Mouse (Mus musculus): ENCODE results near the gene Cntn1. TPM values are rescaled to one million over a fixed set of nuclear protein-coding genes. Genes with fewer than 3 reads are reported as not detected.
"Not testable (repeated sequence)": the region's sequence is repeated elsewhere in the genome, so short reads cannot be mapped to it uniquely, and the experiment has no call there.

Gene Cntn1
- total RNA-seq, 2 experiments from 2014 or later = 308 to 321 TPM

DNA sequence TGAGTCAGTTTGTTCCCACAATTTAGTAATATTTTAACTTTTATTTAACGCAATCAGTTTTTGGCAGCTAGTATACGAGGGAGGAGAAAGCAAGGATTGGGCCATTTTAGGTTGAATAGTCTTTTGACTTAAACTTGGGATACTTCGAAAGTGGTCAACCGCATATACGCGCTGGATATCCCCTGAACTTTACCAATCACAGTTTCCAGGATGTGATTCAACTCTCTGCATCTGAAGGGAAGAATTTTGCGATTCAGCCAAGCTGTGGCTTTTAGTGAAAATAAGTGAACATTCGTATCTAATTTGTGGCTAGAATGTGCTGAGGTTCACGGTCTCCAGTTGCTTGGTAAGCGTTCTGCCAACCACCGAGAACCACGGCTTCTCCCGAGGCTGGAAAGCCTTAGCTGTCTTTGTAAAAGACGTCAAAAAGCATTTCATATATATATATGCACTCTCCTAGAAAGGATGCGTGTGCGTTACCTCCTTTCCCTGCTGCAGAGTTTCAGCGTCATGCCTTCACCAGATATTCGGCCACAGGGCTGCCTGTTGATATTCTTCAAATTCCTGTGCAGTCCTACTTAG is 217.9 kb downstream of the Cntn1 start:
- no peak for DNase-seq

DNA sequence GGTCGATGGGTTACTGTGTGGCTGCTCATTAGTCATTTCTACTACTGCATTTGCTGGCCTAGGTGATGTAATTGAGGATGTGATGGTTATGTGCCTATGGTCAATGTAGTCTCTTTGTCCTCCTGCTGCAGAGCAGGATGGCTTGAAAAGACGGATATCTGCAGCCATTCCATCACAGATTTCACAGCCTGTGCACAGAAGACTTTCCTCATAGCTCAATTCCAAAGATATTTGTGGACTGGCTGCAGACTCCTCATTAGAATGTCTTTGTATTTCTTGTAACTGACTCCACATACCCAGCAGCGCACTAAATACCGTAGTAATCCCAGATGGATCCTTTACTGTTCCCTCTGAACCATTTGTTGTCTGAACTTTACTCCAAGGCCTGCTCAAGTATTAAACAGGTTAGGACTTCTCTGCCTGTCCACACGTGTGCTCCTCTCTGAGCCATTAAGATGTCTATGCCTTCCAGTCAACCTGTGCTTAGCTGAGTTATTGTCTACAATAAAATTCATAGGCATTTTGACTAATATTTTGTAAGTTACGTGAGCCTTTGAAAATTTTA is 220.9 kb downstream of the Cntn1 start:
- DNase-seq = no peak

DNA sequence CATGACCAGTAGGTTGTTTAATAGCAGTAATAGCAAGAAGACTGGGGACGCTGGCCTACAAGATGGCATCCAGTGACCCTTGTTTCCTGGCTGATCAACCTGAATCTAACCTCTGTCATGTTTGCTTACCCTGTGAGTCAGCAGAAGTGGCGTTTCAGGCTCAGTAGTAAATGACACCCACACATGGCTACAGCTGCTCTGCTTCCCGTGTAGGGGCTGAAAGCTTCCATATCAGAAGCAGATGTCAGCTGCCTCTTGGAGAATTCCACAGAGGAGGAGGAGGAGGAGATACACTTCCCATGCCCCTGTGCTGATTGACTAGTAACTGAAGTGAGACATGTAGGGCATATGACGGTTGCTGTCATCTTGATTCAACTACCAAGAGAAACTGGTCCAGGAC is 225.9 kb downstream of the Cntn1 start:
- peak in 1 of 2 experiments; percentile 12 for DNase-seq

DNA sequence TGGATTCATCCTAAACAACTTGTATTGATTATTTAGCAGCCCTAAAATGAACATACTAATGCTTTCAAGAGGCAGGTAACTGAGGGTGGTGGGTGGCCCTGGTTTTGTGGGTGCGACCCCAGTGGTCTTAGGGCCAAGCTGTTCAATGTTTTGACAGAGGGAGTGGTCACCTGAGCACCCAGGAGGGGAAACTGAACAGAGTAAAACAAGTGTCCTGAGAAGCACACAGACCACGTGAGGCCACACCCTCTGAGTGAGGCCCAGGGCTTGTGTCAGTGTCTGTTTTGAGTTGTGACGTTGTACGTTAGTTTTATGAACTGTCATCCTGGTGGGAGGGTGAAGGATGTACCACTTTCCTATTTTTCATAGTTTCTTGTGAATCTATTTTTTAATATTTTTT is 227.0 kb downstream of the Cntn1 start:
- DNase-seq = no peak

DNA sequence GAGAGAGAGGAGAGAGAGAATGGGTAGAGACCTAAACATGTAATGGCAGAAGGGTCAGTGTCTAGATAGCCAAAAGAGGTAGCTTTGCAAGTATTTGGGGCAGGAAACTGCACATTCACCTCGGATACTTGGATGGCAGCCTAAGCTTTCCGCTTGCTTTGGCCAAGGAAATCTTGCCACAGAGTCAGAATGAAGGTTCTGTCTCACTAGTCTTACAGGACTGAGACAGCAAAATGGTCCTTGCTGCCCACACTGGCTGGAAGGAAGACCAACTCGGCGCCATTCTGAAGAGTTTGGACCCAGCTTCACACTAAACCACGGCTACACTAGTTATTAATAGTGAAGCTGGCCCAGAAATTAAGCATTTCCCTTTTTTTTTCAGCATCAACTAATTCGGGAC is 230.0 kb downstream of the Cntn1 start:
- DNase-seq = no peak

DNA sequence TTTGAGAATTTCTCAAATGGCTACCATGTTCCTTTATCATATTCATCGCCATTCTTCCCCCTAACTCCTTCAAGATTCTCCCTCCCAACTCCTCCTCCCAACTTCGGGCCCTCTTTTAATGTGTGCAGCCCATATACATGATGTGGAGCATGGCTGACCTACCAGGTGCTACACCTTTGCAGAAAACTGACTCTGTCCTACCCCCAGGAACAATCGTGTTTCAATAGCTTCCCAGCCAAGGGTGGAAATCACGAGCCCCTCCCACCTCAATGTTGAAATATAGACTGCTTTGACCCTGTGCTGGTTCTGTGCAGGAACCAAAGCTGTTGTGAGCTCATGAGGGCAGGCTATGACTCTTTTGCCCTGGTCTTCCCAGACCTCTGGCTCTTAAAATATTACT is 236.7 kb downstream of the Cntn1 start:
- DNase-seq = no peak

DNA sequence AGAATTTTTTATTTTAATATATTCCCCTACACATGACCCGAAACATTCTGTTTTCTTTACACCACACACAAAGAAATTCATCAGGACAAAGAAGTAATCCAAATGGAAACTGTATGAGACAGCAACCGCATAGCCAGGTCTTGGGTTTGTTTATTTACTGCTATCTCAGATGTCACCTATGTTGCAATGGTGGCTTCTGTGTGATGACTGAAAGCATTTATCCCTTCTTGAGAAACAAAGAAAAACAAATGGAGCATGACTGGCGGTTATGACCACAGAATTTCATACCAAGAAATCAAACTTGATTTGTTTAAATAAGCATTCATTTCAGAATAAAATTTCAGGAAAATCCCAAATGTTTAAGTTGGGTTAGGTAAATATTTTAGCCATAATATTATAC is 245.5 kb downstream of the Cntn1 start:
- DNase-seq = no peak

DNA sequence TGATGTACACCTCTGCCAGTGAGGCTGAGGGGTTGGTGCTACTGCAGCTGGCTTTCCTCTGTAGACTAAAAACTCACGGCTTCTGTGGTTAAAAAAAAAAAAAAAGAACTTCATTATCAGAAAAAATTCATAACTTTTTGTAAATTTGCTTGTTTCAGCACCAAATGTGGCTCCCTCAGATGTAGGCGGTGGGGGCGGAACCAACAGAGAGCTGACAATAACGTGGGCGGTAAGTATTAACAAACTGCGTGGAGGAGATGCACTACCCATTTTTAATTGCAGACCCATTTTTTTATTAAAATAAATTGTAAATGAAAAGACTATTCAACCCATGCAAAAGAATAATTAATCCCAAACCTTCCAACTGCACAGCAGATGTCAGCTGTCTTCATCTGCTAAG is 251.8 kb downstream of the Cntn1 start:
- peak; percentile 50 to 63 for DNase-seq

DNA sequence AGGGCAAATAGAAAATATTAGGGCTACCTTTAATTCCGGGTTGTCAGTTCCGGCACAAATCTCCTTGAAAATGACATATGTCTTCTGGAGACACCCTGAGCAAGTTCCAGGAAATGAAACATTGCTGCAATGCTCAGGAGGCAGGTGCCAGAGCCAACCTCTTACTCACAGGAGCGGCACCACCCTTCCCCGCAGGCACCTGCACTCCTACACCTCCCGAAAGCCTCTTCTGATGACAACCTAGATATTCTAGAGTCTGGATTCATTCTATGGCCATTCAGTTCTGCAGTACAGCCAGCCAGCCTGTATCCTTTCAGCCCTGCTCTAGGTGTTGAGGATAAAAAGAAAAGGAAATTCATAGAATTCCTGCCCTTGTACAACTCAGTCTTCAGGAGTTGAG is 253.3 kb downstream of the Cntn1 start:
- no peak for DNase-seq

DNA sequence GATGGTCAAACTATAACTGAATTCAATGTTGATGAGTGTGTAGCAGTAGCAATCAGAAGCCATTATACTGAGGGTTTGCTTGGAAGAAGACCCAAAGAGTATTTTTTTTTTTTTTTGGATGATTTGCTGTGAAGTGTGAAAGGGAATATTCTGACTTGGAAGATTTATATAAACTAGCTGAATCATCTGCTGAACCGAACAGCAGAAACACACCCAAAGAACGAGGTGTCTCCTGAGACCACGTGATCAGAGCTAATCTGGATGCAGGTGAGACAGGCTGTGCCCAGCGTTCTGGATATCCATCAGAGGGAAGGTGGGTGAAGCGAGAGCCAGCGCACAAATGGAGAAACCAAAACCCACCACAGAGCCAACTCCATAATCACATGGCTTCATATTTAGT is 271.0 kb downstream of the Cntn1 start:
- no peak for DNase-seq

DNA sequence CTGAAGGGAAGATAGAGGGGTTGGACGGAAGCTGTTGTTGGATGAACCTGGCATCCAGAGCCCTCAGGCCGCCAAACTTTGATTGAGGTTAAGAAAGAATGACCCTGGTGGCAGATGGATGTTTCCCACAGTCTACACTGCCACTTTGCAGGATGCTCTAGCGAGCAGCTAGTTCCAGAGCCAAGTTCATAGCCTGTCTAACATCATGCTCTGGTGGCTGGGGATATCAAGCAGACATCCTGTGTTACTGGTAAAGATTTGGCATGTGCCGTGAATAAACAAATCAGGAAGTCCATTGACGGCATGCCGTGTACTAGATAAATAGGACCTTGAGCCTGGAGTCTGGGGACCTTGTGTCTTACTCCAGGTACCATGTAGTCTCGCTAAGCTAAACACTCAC is 276.1 kb downstream of the Cntn1 start:
- no peak for DNase-seq

DNA sequence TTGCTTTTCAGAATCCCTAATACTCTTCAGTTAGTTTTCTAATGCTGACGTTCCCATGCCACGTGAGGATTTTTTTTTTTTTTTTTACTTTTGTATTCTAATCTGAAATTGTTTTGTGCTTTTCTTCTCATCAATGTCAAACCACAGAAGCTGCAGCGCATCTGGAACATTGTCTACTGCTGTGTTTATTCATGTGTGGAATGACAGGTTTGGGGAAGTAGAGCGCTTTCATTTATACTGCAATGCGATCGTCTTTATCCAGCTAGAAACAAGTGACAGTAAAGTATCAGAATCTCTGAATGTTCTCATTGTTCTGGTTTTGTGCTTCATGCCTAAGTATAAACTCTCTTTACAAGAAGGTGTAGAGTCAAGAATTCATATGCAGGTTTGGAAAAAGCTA is 289.3 kb downstream of the Cntn1 start:
- DNase-seq = no peak

DNA sequence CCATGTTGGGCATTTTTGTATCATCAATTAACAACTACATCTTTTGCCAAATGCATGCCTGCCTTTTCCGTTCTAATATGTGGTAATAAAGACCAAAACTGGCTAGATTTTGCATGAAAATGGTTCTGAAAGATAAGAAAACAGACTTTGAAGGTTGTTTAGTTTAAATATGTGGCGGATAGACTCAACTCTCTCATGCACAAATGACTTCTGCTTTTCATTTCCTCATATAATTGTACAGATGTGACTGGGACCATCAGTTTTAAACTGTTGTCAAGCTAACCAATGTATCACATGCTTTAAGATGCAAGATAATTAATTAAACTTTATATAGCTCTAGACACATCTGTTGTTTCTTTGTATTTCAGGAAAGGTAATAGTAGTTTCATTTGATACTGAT is 290.5 kb downstream of the Cntn1 start:
- no peak for DNase-seq

DNA sequence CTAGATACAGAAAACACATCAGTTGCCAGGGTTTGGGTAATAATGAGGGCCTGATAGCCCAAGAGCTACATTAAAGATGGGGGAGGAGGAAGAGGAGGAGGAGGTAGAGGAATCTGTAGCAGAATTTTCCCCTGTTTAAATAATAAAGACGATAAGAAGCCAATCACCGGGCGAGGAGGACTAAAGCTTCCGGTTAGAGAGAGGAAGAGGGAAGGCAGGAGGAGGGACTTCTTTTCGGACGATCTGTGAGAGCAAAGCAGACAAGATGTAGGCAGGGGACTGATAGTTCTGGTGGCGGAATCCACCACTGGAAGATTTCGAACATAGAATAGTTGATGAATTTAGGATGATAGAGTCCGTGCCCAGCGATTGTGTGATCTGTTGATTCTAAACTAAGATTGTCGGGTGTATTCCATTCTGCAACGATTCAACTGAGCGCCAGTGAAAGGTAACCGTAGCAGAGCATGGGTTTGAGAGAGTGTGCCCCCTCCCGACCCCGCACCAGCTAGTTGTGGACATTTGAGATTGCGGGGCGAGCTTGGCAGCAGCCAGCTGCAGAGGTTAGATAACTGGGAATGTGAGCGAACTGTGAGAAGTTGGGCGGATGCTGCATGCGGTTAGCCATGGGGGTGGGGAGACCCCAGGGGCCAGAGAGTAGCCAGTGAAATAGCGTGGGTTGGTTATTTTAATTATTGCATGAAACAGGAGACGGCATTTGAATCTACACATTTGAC is 293.3 kb downstream of the Cntn1 start:
- no peak for DNase-seq

DNA sequence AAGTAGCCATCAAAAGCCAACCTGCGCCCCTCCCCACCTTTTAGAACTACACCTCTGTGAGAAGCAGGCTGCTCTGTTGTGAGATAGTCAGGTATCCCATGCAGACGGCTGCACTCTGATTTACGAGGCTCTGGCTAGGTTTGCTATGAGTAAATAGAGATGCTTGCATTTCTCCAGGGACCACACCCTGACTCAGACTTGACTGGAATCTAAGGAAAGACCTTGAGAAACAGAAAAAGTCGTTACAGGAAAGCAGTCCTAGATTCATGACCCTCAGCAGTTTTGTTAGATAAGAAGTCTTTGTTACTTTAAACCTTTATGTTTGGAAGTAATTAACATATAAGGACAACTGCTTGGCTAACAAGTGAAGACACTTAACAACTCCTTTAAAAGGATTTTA is 296.5 kb downstream of the Cntn1 start:
- DNase-seq = no peak

DNA sequence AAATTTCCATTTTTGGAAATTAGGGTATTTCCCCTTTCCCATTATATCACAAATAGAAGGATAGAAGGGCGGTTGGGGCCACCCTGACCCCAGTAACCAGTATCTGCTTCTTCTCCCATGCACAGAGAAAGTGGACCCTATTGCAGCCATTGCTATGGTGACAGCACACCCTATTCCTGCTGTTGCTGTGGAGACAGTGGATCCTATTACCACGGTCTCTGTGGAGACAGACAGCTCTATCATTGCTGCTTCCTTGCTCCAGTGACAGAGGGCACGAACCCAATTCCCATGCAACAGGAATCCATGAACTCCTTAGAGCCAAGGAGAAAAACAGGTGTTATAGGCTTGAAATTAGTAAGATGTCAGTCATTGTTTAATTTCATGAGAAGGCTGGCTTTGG is 296.9 kb downstream of the Cntn1 start:
- DNase-seq = peak; percentile 9 to 14

DNA sequence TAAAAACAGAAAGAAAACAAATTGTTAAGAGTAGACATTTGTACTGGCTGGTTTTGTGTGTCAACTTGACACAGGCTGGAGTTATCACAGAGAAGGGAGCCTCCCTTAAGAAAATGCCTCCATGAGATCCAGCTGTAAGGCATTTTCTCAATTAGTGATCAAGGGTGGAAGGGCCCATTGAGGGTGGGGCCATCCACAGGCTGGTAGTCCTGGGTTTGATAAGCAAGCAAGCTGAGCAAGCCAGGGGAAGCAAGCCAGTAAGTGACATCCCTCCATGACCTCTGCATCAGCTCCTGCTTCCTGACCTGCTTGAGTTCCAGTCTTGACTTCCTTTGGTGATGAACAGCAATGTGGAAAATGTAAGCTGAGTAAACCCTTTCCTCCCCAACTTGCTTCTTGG is 297.5 kb downstream of the Cntn1 start:
- DNase-seq = not testable (repeated sequence)

DNA sequence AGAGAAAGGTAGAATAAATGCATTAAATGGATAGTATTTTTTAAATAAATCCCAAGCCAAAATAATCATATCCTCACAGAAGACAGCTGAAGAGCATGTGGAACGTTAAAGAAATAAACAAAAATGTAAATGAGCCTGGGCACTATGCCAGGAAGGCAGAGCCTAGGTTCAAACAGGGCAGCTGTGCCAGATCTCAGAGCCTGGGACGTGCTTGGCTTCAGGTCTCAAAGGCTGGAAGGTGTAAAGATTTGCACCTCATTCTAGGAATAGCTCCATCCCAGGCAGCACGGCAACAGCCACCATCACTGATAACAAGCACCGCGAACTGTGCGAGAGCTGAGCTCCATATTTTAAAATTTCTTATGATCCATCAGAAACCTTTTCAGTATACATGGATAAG is 313.2 kb downstream of the Cntn1 start:
- no peak for DNase-seq

DNA sequence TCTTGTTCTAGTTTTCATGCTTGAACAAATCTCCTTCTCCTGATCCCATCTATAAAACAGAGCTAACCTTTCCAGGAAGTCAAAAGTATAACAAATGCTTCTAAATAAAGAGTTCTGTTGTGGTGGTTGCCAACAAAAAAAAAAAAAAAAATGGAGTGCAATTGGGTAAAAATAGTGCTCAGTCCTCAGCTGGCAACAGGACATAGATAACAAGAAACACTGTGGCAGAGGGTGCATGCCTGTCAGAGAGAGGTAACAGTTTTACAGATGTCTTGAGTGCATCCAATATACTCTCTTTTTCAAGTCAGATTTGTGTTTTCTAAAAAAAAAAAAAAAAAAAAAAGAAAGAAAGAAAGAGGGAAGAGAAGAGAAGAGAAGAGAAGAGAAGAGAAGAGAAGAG is 313.6 kb downstream of the Cntn1 start:
- no peak for DNase-seq

Other genes starting within 250 kb of the Cntn1 start
- gene Smgc, start 212.9 kb upstream of the Cntn1 start, total RNA-seq (2021) = not detected